Mouse (Mus musculus) gastrocnemius, postnatal 14 days (tissue): Measurements from ENCODE around the gene Xcr1. TPM values are rescaled to one million over a fixed set of nuclear protein-coding genes. Genes with fewer than 3 reads are reported as not detected.

ENCODE experiments used
- DNase-seq: peaks from one replicate; pipeline ENCODE4 v3.0.0; 2021; ENCODE audit warnings: mixed read lengths
- intact Hi-C: fragments of 180-260 bp; cut with DNase I; formaldehyde crosslinking; loops from one replicate; pipeline ENCODE4 v1.15.1; 2025; ENCODE audit warnings: low total_unique reads
- long read RNA-seq, 2 experiments: library from polyadenylated mRNA; stranded (forward); transcript quantifications; one replicate each; pipeline ENCODE4 v2.0.0; 2021
- total RNA-seq, 2 experiments: library from RNA; stranded (reverse); gene quantifications; 2 replicates each; pipeline ENCODE4 v1.2.3; 2021

The Xcr1 gene
- not detected for total RNA-seq
- long read RNA-seq, experiment 1, result 0 reads
- long read RNA-seq, experiment 2, result 0 reads

GRCm38 (mm10) chr9:123861929-123862328 lies at the start of gene Xcr1:
Gene Xcr1, minus strand, starts transcription at chr9:123862029.
- intact Hi-C loops, result no loop called here
- no peak for DNase-seq

- no peak for DNase-seq
- intact Hi-C loops, result no loop called here
These were observed 10.2 kb upstream of the Xcr1 start for GRCm38 (mm10) chr9:123872049-123872448.

GRCm38 (mm10) chr9:123869167-123869784 lies 7.4 kb upstream of the Xcr1 start:
- DNase-seq, result no peak
- intact Hi-C loops, result no loop called here

- intact Hi-C loops, result no loop called here
These were observed 1.8 kb upstream of the Xcr1 start for GRCm38 (mm10) chr9:123863641-123864040.

GRCm38 (mm10) chr9:123862895-123863616 lies 1.2 kb upstream of the Xcr1 start:
- DNase-seq, result no peak

More at GRCm38 (mm10) chr9:123863641-123864040, 1.8 kb upstream of the Xcr1 start:
- no peak for DNase-seq

GRCm38 (mm10) chr9:123856836-123857235 lies 5.0 kb downstream of the Xcr1 start:
- intact Hi-C loops, result no loop called here
- DNase-seq, result no peak

More at GRCm38 (mm10) chr9:123862895-123863616, 1.2 kb upstream of the Xcr1 start:
- intact Hi-C loops, result no loop called here

GRCm38 (mm10) chr9:123852449-123853390 lies 9.1 kb downstream of the Xcr1 start:
- intact Hi-C loops, result no loop called here
- no peak for DNase-seq

- peak; percentile 93 for DNase-seq
- intact Hi-C loops, result no loop called here
These were observed 9.9 kb downstream of the Xcr1 start, which contains the start of gene Fyco1 for GRCm38 (mm10) chr9:123851713-123852448. Gene Fyco1, minus strand, starts transcription at chr9:123851899.

- intact Hi-C loops, result no loop called here
These were observed 10.6 kb downstream of the Xcr1 start for GRCm38 (mm10) chr9:123851062-123851712.

GRCm38 (mm10) chr9:123850705-123851061 lies 11.1 kb downstream of the Xcr1 start:
- intact Hi-C loops, result no loop called here
- DNase-seq, result peak; percentile 23

More at GRCm38 (mm10) chr9:123851062-123851712, 10.6 kb downstream of the Xcr1 start:
- peak; percentile 79 for DNase-seq

- intact Hi-C loops, result no loop called here
- no peak for DNase-seq
These were observed 11.7 kb downstream of the Xcr1 start for GRCm38 (mm10) chr9:123849976-123850695.

GRCm38 (mm10) chr9:123846490-123846889 lies 15.3 kb downstream of the Xcr1 start:
- intact Hi-C loops, result no loop called here

GRCm38 (mm10) chr9:123845120-123845519 lies 16.7 kb downstream of the Xcr1 start:
- DNase-seq, result peak; percentile 24
- intact Hi-C loops, result no loop called here

More at GRCm38 (mm10) chr9:123846490-123846889, 15.3 kb downstream of the Xcr1 start:
- DNase-seq, result no peak

GRCm38 (mm10) chr9:123844468-123844867 lies 17.4 kb downstream of the Xcr1 start:
- intact Hi-C loops, result no loop called here

GRCm38 (mm10) chr9:123840243-123840642 lies 21.6 kb downstream of the Xcr1 start:
- intact Hi-C loops, result no loop called here

More at GRCm38 (mm10) chr9:123844468-123844867, 17.4 kb downstream of the Xcr1 start:
- DNase-seq, result no peak

GRCm38 (mm10) chr9:123835851-123836250 lies 26.0 kb downstream of the Xcr1 start:
- DNase-seq, result no peak
- intact Hi-C loops, result no loop called here

More at GRCm38 (mm10) chr9:123840243-123840642, 21.6 kb downstream of the Xcr1 start:
- DNase-seq, result no peak

GRCm38 (mm10) chr9:123828916-123829315 lies 32.9 kb downstream of the Xcr1 start:
- DNase-seq, result peak; percentile 27
- intact Hi-C loops, result no loop called here

GRCm38 (mm10) chr9:123826631-123827030 lies 35.2 kb downstream of the Xcr1 start:
- DNase-seq, result no peak
- intact Hi-C loops, result no loop called here
